Mouse (Mus musculus): ENCODE measurements around the gene Dppa2.

- TF ChIP-seq POLR2A (IDR thresholded peaks at IDR 0.05; ENCODE audit: insufficient read depth, low read depth, low read length) (no peak), EP300 (IDR thresholded peaks at IDR 0.05; ENCODE audit: insufficient read depth, low read depth, low read length) (no peak), CTCF (IDR thresholded peaks at IDR 0.05) (no peak)
Observed at GRCm38 (mm10) chr16:48303983-48304382, 275 bp downstream of the Dppa2 start.

Measured in heart, adult 2 months (tissue).